Mouse (Mus musculus): ENCODE data around the gene Aspn.
"Not testable (repeated sequence)": the region's sequence is repeated elsewhere in the genome, so short reads cannot be mapped to it uniquely, and the experiment has no call there.

Aspn gene

GRCm38 (mm10) chr13:49583859-49584258 is 39.6 kb downstream of the Aspn start:
- DNase-seq (ENCODE audit: extremely low spot score, low read depth, low spot score) = no peak

GRCm38 (mm10) chr13:49584307-49585005 is 40.2 kb downstream of the Aspn start:
- DNase-seq (ENCODE audit: extremely low spot score, low read depth, low spot score) = no peak

GRCm38 (mm10) chr13:49586062-49586461 is 41.8 kb downstream of the Aspn start:
- no peak for DNase-seq (ENCODE audit: extremely low spot score, low read depth, low spot score)

GRCm38 (mm10) chr13:49602541-49602940 is 58.3 kb downstream of the Aspn start:
- DNase-seq (ENCODE audit: extremely low spot score, low read depth, low spot score) = not testable (repeated sequence)

GRCm38 (mm10) chr13:49603603-49604002 is 59.4 kb downstream of the Aspn start:
- no peak for DNase-seq (ENCODE audit: extremely low spot score, low read depth, low spot score)

GRCm38 (mm10) chr13:49607714-49608113 is 63.5 kb downstream of the Aspn start, which contains the start of gene Ogn:
TSS of gene Ogn (plus strand) at chr13:49608046.
- no peak for DNase-seq (ENCODE audit: extremely low spot score, low read depth, low spot score)

- no peak for DNase-seq (ENCODE audit: extremely low spot score, low read depth, low spot score)
These were observed 64.5 kb downstream of the Aspn start for GRCm38 (mm10) chr13:49608589-49609322.

GRCm38 (mm10) chr13:49617021-49617420 is 72.8 kb downstream of the Aspn start:
- no peak for DNase-seq (ENCODE audit: extremely low spot score, low read depth, low spot score)

All from hindlimb bud, embryonic 11.5 days (tissue).